Mouse (Mus musculus) cerebellum, adult 2 months (tissue): ENCODE data around the gene Cfap54.

Experiments used
- CTCF ChIP-seq: fragments of 200-500 bp; IDR thresholded peaks from 2 replicates; pipeline ENCODE4 v1.5.1; 2011; ENCODE audit warnings: low read depth, mild to moderate bottlenecking, control low read depth, low read length, moderate library complexity, borderline replicate concordance; ENCODE audit not compliant: insufficient read depth
- POLR2A ChIP-seq: fragments of 200-500 bp; IDR thresholded peaks from 2 replicates; pipeline ENCODE4 v1.6.1; 2011; ENCODE audit warnings: low read length, control low read depth, borderline replicate concordance; ENCODE audit not compliant: insufficient read depth

- TF ChIP-seq CTCF (no peak), POLR2A (no peak)
These were observed 270.5 kb downstream of the Cfap54 start for GRCm38 (mm10) chr10:92810894-92811293.
